Mouse (Mus musculus) lung, postnatal 0 days (tissue): ENCODE results near the gene Erc1.

Experiments used
- CTCF ChIP-seq: IDR thresholded peaks from 2 replicates; pipeline ENCODE4 v1.5.1; 2016; ENCODE audit warnings: antibody characterized with exemption, mild to moderate bottlenecking
- EP300 ChIP-seq: IDR thresholded peaks from 2 replicates; pipeline ENCODE4 v1.6.1; 2016; ENCODE audit warnings: antibody characterized with exemption, mild to moderate bottlenecking, control low read depth

GRCm38 (mm10) chr6:119521482-119521900 lies 326.5 kb downstream of the Erc1 start:
- TF ChIP-seq CTCF = peak; percentile 25
- no peak for TF ChIP-seq EP300
